Mouse (Mus musculus) brain, embryonic 14.5 days (tissue): ENCODE results near the gene Emp3. TPM values are rescaled to one million over a fixed set of nuclear protein-coding genes. Genes with fewer than 3 reads are reported as not detected.

Experiments
- DNase-seq: peaks from one replicate; pipeline ENCODE4 v3.0.0-alpha.2; 2011; ENCODE audit warnings: low read depth
- CTCF ChIP-seq: fragments of 200-500 bp; IDR thresholded peaks from 2 replicates; pipeline ENCODE4 v1.5.1; 2012; ENCODE audit warnings: inconsistent platforms, mild to moderate bottlenecking, moderate library complexity, borderline replicate concordance; ENCODE audit not compliant: insufficient read depth, insufficient read length; ENCODE audit errors: extremely low read depth
- POLR2A ChIP-seq: fragments of 200-500 bp; IDR thresholded peaks from 2 replicates; pipeline ENCODE4 v1.6.1; 2012; ENCODE audit warnings: mild to moderate bottlenecking, inconsistent platforms, borderline replicate concordance; ENCODE audit not compliant: poor library complexity, insufficient read depth, insufficient read length, severe bottlenecking; ENCODE audit errors: extremely low read depth
- polyA plus RNA-seq: library from polyadenylated mRNA; depleted of rRNA; stranded (reverse); fragments of >200 nt; gene quantifications from 2 replicates; pipeline ENCODE4 v1.2.3, GENCODE M21; 2012

The Emp3 gene
- polyA plus RNA-seq, 1 experiment, result 27.7 TPM

GRCm38 (mm10) chr7:45922928-45923761, 1.9 kb upstream of the Emp3 start:
- DNase-seq, result peak; percentile 98

GRCm38 (mm10) chr7:45921950-45922600, 871 bp upstream of the Emp3 start:
- no peak for TF ChIP-seq POLR2A
- no peak for TF ChIP-seq CTCF
- DNase-seq, result no peak

More at GRCm38 (mm10) chr7:45922928-45923761, 1.9 kb upstream of the Emp3 start:
- TF ChIP-seq POLR2A, result peak; percentile 44; the same call in 1 of the 2 replicates
- no peak for TF ChIP-seq CTCF

GRCm38 (mm10) chr7:45920583-45921241, 492 bp downstream of the Emp3 start:
- DNase-seq, result no peak
- TF ChIP-seq POLR2A (no peak), CTCF (no peak)

GRCm38 (mm10) chr7:45919761-45920160, 1.4 kb downstream of the Emp3 start:
- no peak for TF ChIP-seq CTCF
- TF ChIP-seq POLR2A, result no peak
- DNase-seq, result no peak

GRCm38 (mm10) chr7:45919083-45919671, 2.0 kb downstream of the Emp3 start:
- DNase-seq, result no peak
- TF ChIP-seq POLR2A (no peak), CTCF (peak; percentile 35; the same call in 1 of the 2 replicates)

GRCm38 (mm10) chr7:45917926-45918325, 3.3 kb downstream of the Emp3 start:
- no peak for TF ChIP-seq CTCF
- no peak for TF ChIP-seq POLR2A

GRCm38 (mm10) chr7:45917004-45917704, 4.0 kb downstream of the Emp3 start:
- TF ChIP-seq POLR2A (no peak), CTCF (no peak)

More at GRCm38 (mm10) chr7:45917926-45918325, 3.3 kb downstream of the Emp3 start:
- DNase-seq, result no peak

GRCm38 (mm10) chr7:45916056-45917003, 4.9 kb downstream of the Emp3 start:
- peak; percentile 96 for DNase-seq

More at GRCm38 (mm10) chr7:45917004-45917704, 4.0 kb downstream of the Emp3 start:
- no peak for DNase-seq

GRCm38 (mm10) chr7:45915011-45915410, 6.2 kb downstream of the Emp3 start:
- TF ChIP-seq CTCF (no peak), POLR2A (no peak)
- DNase-seq, result no peak

More at GRCm38 (mm10) chr7:45916056-45917003, 4.9 kb downstream of the Emp3 start:
- no peak for TF ChIP-seq CTCF
- no peak for TF ChIP-seq POLR2A
